Mouse (Mus musculus): Measurements from ENCODE around the gene Fig4. TPM values are rescaled to one million over a fixed set of nuclear protein-coding genes. Genes with fewer than 3 reads are reported as not detected.

The Fig4 gene
- polyA plus RNA-seq, 1 experiment from 2014 or later = 57.2 TPM

- peaks cover 28% of the 10 kb centered on the region for H3K36me3 ChIP-seq (ENCODE audit: control insufficient read depth, insufficient read depth, low read length)
- H3K9ac ChIP-seq (ENCODE audit: low read length) = no peak overlapping the region
- 26% methylated on average over 1 of the region's 1 CpGs for WGBS
- H3K4me3 ChIP-seq (ENCODE audit: control insufficient read depth in 1 of 2, insufficient read depth in 1 of 2, low read depth in 1 of 2, low read length in 2 of 2) = no peak overlapping the region
- H3K9me3 ChIP-seq (ENCODE audit: control insufficient read depth, low read length) = no peaks in the 10 kb centered on the region
- H3K27ac ChIP-seq (replicated peaks in 1 of 2; ENCODE audit: control insufficient read depth in 1 of 2, insufficient read depth in 1 of 2, low read depth in 2 of 2, low read length in 2 of 2) = no peak overlapping the region
- H3K4me2 ChIP-seq (ENCODE audit: low read length) = no peak overlapping the region
- ATAC-seq (ENCODE audit: insufficient number of reproducible peaks, insufficient read depth, low FRiP score, low read depth) = no peak
- H3K27me3 ChIP-seq (ENCODE audit: control insufficient read depth, insufficient read depth, low read length) = no peaks in the 10 kb centered on the region
- peaks cover 2 to 12% of the 10 kb centered on the region in 2 experiments; a peak in 2 of 4 replicates for H3K4me1 ChIP-seq (ENCODE audit: control insufficient read depth in 2 of 2, insufficient read depth in 2 of 2, low read length in 2 of 2)
Observed at GRCm38 (mm10) chr10:41261218-41261617, 41.8 kb downstream of the Fig4 start.

- peaks cover 36% of the 10 kb centered on the region for H3K36me3 ChIP-seq (ENCODE audit: control insufficient read depth, insufficient read depth, low read length)
- no peak overlapping the region for H3K27ac ChIP-seq (replicated peaks in 1 of 2; ENCODE audit: control insufficient read depth in 1 of 2, insufficient read depth in 1 of 2, low read depth in 2 of 2, low read length in 2 of 2)
- H3K4me3 ChIP-seq (ENCODE audit: control insufficient read depth in 1 of 2, insufficient read depth in 1 of 2, low read depth in 1 of 2, low read length in 2 of 2) = no peak overlapping the region
- WGBS = 30% methylated on average over 8 of the region's 8 CpGs
- H3K9ac ChIP-seq (ENCODE audit: low read length) = no peak overlapping the region
- H3K4me1 ChIP-seq (ENCODE audit: control insufficient read depth in 2 of 2, insufficient read depth in 2 of 2, low read length in 2 of 2) = peaks cover 2 to 12% of the 10 kb centered on the region in 2 experiments; a peak in 2 of 4 replicates
- H3K27me3 ChIP-seq (ENCODE audit: control insufficient read depth, insufficient read depth, low read length) = no peaks in the 10 kb centered on the region
- no peak overlapping the region for H3K4me2 ChIP-seq (ENCODE audit: low read length)
- ATAC-seq (ENCODE audit: insufficient number of reproducible peaks, insufficient read depth, low FRiP score, low read depth) = no peak
- H3K9me3 ChIP-seq (ENCODE audit: control insufficient read depth, low read length) = no peaks in the 10 kb centered on the region
Observed at GRCm38 (mm10) chr10:41260243-41261006, 42.6 kb downstream of the Fig4 start.

- Histone ChIP-seq H3K4me3 (ENCODE audit: control insufficient read depth in 1 of 2, insufficient read depth in 1 of 2, low read depth in 1 of 2, low read length in 2 of 2) (no peak overlapping the region), H3K9me3 (ENCODE audit: control insufficient read depth, low read length) (no peaks in the 10 kb centered on the region), H3K4me1 (ENCODE audit: control insufficient read depth in 2 of 2, insufficient read depth in 2 of 2, low read length in 2 of 2) (peaks cover 0 to 14% of the 10 kb centered on the region in 2 experiments; a peak in 1 of 4 replicates), H3K27me3 (ENCODE audit: control insufficient read depth, insufficient read depth, low read length) (no peaks in the 10 kb centered on the region), H3K4me2 (ENCODE audit: low read length) (no peak overlapping the region), H3K27ac (replicated peaks in 1 of 2; ENCODE audit: control insufficient read depth in 1 of 2, insufficient read depth in 1 of 2, low read depth in 2 of 2, low read length in 2 of 2) (no peak overlapping the region), H3K36me3 (ENCODE audit: control insufficient read depth, insufficient read depth, low read length) (peaks cover 70% of the 10 kb centered on the region), H3K9ac (ENCODE audit: low read length) (no peak overlapping the region)
- no peak for ATAC-seq (ENCODE audit: insufficient number of reproducible peaks, insufficient read depth, low FRiP score, low read depth)
- WGBS = 84% methylated on average over 5 of the region's 5 CpGs
Observed at GRCm38 (mm10) chr10:41250749-41251065, 52.4 kb downstream of the Fig4 start.

DNA sequence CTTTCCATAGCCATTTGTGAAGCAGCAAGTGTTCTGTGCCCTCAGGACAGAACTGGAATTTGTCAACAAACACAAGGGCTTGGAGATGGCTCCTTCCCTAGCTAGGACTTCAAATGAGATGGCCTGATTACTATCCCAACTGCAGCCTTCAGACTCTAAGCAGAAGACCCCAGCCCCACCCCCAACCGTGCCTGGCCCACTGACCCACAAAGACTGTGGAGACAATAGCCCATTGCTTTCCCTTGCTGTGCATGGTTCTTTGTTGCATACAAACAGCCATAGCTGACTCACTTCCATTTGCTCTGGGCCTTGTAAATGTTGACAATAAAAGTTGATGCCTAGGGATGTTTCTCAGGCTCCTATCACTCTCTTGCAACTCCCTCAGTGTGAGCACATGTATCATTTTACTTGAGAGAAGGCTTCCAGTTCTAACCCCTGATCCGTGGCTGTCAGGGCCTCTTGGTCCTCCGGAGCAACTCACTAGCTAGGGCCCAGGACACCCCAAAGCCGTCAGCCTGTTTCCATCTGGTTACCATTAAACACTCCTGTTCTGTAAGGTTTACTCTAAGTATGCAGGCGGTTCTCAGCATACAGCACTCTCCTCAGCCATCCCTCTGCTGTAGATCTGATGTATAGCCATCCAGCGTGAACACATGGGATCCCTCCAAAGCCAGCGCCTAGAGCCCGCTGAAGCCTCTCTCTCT, 52.9 kb downstream of the Fig4 start:
- Histone ChIP-seq H3K36me3 (ENCODE audit: control insufficient read depth, insufficient read depth, low read length) (peaks cover 69% of the 10 kb centered on the region), H3K27me3 (ENCODE audit: control insufficient read depth, insufficient read depth, low read length) (no peaks in the 10 kb centered on the region), H3K4me2 (ENCODE audit: low read length) (no peak overlapping the region), H3K9me3 (ENCODE audit: control insufficient read depth, low read length) (no peaks in the 10 kb centered on the region), H3K27ac (replicated peaks in 1 of 2; ENCODE audit: control insufficient read depth in 1 of 2, insufficient read depth in 1 of 2, low read depth in 2 of 2, low read length in 2 of 2) (no peak overlapping the region), H3K9ac (ENCODE audit: low read length) (no peak overlapping the region), H3K4me3 (ENCODE audit: control insufficient read depth in 1 of 2, insufficient read depth in 1 of 2, low read depth in 1 of 2, low read length in 2 of 2) (no peak overlapping the region), H3K4me1 (ENCODE audit: control insufficient read depth in 2 of 2, insufficient read depth in 2 of 2, low read length in 2 of 2) (peaks cover 3 to 18% of the 10 kb centered on the region in 2 experiments; a peak in 1 of 4 replicates)
- WGBS = 76% methylated on average over 8 of the region's 8 CpGs
- no peak for ATAC-seq (ENCODE audit: insufficient number of reproducible peaks, insufficient read depth, low FRiP score, low read depth)

DNA sequence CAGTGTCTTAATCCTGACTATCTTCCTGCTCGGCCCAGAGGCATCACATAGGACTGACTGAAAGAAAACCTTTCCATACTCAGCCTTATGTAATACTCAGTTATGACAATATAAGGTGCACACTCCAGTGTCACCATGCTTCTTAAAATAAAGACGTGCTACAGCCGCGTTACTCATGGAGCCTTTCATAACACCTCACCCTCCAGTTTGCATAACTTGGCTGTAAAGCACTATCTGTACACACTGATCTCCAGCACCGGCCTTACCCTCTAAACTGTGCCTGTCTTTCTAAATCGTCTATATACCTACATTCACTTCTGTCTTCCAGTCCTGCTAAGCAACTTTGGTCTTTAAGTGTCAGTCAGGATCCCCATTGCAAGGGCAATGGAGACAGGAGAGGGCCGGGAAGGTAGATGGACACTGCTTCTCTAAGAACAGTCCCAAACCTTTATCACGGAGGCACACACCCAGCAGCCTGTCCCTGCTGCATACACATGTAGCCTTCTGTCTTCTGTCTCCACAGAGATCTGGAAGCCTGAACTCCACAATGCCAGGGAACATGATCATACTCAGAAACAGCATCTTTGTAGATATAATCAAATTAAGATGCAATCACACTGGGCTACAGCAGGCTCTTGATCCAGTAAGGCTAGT, 53.9 kb downstream of the Fig4 start:
- H3K4me3 ChIP-seq (ENCODE audit: control insufficient read depth in 1 of 2, insufficient read depth in 1 of 2, low read depth in 1 of 2, low read length in 2 of 2) = no peak overlapping the region
- no peak overlapping the region for H3K4me2 ChIP-seq (ENCODE audit: low read length)
- H3K36me3 ChIP-seq (ENCODE audit: control insufficient read depth, insufficient read depth, low read length) = peaks cover 70% of the 10 kb centered on the region
- no peaks in the 10 kb centered on the region for H3K9me3 ChIP-seq (ENCODE audit: control insufficient read depth, low read length)
- H3K27me3 ChIP-seq (ENCODE audit: control insufficient read depth, insufficient read depth, low read length) = no peaks in the 10 kb centered on the region
- H3K4me1 ChIP-seq (ENCODE audit: control insufficient read depth in 2 of 2, insufficient read depth in 2 of 2, low read length in 2 of 2) = peaks cover 4 to 20% of the 10 kb centered on the region in 2 experiments; a peak in 1 of 4 replicates
- no peak overlapping the region for H3K9ac ChIP-seq (ENCODE audit: low read length)
- H3K27ac ChIP-seq (replicated peaks in 1 of 2; ENCODE audit: control insufficient read depth in 1 of 2, insufficient read depth in 1 of 2, low read depth in 2 of 2, low read length in 2 of 2) = no peak overlapping the region
- 74% methylated on average over 8 of the region's 8 CpGs for WGBS
- no peak for ATAC-seq (ENCODE audit: insufficient number of reproducible peaks, insufficient read depth, low FRiP score, low read depth)

DNA sequence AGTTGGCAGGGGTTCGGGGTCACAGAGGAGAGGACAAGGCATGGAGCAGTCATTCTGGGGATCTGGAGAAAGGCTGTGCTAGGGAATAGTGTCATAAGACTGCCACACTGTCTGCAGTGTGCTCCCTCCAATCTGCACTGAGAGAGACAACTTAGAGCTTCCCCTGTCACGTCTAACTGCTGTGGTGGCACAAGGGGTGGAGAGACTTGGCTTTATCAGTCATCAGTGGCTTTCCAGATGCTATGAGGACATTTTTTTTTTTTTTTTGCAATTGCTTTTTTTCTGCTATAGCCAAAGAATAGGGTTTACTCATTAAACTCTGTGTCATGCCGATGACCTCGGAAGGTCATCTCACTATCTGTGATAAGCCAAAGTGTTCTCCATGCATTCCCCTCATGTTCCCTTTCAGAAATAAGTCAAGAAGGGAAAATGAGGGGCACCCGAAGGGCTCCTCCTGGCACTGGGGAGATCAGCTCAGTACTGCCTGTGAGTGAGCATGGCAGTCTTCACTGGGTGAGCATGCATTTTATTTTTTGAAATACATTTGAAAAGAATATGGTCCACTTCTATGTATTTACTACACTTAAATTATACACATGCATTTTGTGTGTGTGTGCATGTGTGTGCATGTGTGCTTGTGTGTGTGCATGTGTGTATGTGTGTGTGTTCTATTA, 55.1 kb downstream of the Fig4 start:
- Histone ChIP-seq H3K4me2 (ENCODE audit: low read length) (no peak overlapping the region), H3K27me3 (ENCODE audit: control insufficient read depth, insufficient read depth, low read length) (no peaks in the 10 kb centered on the region), H3K36me3 (ENCODE audit: control insufficient read depth, insufficient read depth, low read length) (peaks cover 72% of the 10 kb centered on the region), H3K4me3 (ENCODE audit: control insufficient read depth in 1 of 2, insufficient read depth in 1 of 2, low read depth in 1 of 2, low read length in 2 of 2) (no peak overlapping the region), H3K9me3 (ENCODE audit: control insufficient read depth, low read length) (no peaks in the 10 kb centered on the region), H3K27ac (replicated peaks in 1 of 2; ENCODE audit: control insufficient read depth in 1 of 2, insufficient read depth in 1 of 2, low read depth in 2 of 2, low read length in 2 of 2) (no peak overlapping the region), H3K9ac (ENCODE audit: low read length) (no peak overlapping the region), H3K4me1 (ENCODE audit: control insufficient read depth in 2 of 2, insufficient read depth in 2 of 2, low read length in 2 of 2) (peaks cover 4 to 20% of the 10 kb centered on the region in 2 experiments; a peak in 1 of 4 replicates)
- ATAC-seq (ENCODE audit: insufficient number of reproducible peaks, insufficient read depth, low FRiP score, low read depth) = no peak
- 63% methylated on average over 5 of the region's 5 CpGs for WGBS

DNA sequence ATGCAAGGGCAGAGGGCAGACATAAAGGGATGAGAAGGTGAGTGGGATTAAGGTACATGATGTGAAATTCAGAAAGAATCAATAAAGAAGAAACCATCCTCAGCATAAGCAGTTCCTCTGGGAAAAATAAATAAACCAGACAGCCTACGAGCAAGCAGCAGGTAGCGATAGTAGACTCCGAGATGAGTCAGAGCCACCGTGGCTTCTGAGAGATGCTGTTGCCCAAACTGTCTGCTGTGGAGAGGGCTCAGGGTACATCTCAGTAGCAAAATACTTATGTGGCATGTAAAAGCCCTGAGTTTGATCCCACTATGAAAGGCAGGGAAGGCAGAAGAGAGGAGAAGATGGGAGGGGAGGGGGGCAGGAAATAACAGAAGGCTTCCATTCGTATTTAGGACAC, 56.9 kb downstream of the Fig4 start:
- Histone ChIP-seq H3K4me1 (ENCODE audit: control insufficient read depth in 2 of 2, insufficient read depth in 2 of 2, low read length in 2 of 2) (peaks cover 5 to 33% of the 10 kb centered on the region in 2 experiments; a peak in 3 of 4 replicates), H3K4me3 (ENCODE audit: control insufficient read depth in 1 of 2, insufficient read depth in 1 of 2, low read depth in 1 of 2, low read length in 2 of 2) (no peak overlapping the region), H3K27me3 (ENCODE audit: control insufficient read depth, insufficient read depth, low read length) (no peaks in the 10 kb centered on the region), H3K27ac (replicated peaks in 1 of 2; ENCODE audit: control insufficient read depth in 1 of 2, insufficient read depth in 1 of 2, low read depth in 2 of 2, low read length in 2 of 2) (no peak overlapping the region), H3K4me2 (ENCODE audit: low read length) (no peak overlapping the region), H3K9ac (ENCODE audit: low read length) (no peak overlapping the region), H3K9me3 (ENCODE audit: control insufficient read depth, low read length) (no peaks in the 10 kb centered on the region), H3K36me3 (ENCODE audit: control insufficient read depth, insufficient read depth, low read length) (peaks cover 56% of the 10 kb centered on the region)
- WGBS = 70% methylated on average over 5 of the region's 5 CpGs
- no peak for ATAC-seq (ENCODE audit: insufficient number of reproducible peaks, insufficient read depth, low FRiP score, low read depth)

Data from heart, embryonic 14.5 days (tissue).